ENCODE assay signal across 20 mouse cellular contexts in the genomic region with DNA sequence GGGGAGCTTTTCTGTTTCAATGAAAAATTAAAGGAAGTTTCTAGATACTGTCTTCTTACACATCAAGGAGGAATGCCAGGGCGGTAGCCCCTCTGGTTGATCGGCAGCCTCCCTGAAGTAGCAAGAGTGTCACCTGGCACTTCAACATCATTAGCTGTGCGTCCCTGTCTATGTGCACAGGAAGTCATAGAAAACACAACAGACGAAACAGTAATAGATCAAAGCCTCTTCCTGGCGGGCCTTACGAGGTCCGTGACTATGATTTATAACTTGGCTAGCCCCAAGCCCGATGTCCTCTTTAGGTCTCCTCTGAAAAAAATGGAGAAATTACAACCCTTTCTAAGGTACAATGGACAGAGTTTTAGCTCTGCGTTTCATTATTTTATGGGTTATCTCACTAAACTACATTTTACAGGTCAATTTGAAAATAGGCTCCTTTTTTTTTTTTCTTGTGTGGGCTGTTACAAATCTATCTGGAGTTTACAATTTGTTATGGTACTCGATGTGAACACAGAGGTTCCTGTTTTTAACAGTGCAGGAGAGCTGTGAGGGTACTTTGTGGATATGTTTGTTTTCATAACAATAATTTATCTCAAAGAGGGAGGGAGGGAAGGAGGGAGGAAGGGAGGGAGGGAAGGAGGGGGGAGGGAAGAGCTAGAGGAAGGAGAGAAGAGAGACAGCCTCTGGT. TPM values are rescaled to one million over a fixed set of nuclear protein-coding genes. Genes with fewer than 3 reads are reported as not detected.
A peak's percentile ranks its signal among the peaks of the same experiment; 100 is the strongest.
DNase-seq lines count a peak whose midpoint lies in the region; ATAC-seq lines count a peak whose summit lies in the region.
"Had no signal": no experiment of that assay in that cellular context is flagged by ENCODE, and none has a peak within 500 bp of the region (broad histone marks: within the 10 kb centered on the region; RNA-seq: fewer than 3 reads in every experiment).

No protein-coding gene starts in this region.

- no peaks in the 10 kb centered on the region for H3K36me3 ChIP-seq in macrophage (ENCODE audit: inconsistent target)
- H3K36me3 ChIP-seq: embryonic facial prominence, embryonic 15.5 days; heart, embryonic 12.5 days; hindbrain, embryonic 12.5 days; intestine, embryonic 15.5 days had no signal

- H3K4me3 ChIP-seq in macrophage (ENCODE audit: inconsistent target): no peak overlapping the region
- H3K4me3 ChIP-seq: embryonic facial prominence, embryonic 15.5 days; heart, embryonic 12.5 days; hindbrain, embryonic 12.5 days; intestine, embryonic 15.5 days had no signal

- peak overlapping the region; percentile 12; the same call in 1 of the 2 replicates for H3K27ac ChIP-seq in macrophage
- H3K27ac ChIP-seq: embryonic facial prominence, embryonic 15.5 days; hindbrain, embryonic 12.5 days; intestine, embryonic 15.5 days had no signal

- ATAC-seq in activated CD4-positive, CD25-positive, alpha-beta regulatory T cell, adult 4 months: peak; percentile 63
- ATAC-seq: forebrain, embryonic 16.5 days; hindbrain, embryonic 16.5 days; intestine, embryonic 15.5 days had no signal

- no peaks in the 10 kb centered on the region for H3K79me2 ChIP-seq in macrophage (ENCODE audit: inconsistent target)

- DNase-seq in CD4-positive helper T cell, adult 2 months (ENCODE audit: low read depth, low spot score): peak; percentile 21
- peak; percentile 47 for DNase-seq in CD4-positive, CD25-positive, alpha-beta regulatory T cell, adult 2 months (ENCODE audit: low read depth, low spot score)
- DNase-seq in urinary bladder, postnatal 25 days (ENCODE audit: low spot score): no peak
- no peak for DNase-seq in neural tube, embryonic 10.5 days (ENCODE audit: extremely low spot score, low spot score)
- DNase-seq in spleen, postnatal 10 days (ENCODE audit: low spot score in 2 of 2): no peak
- DNase-seq: adrenal gland, postnatal 10 days; cerebellum, adult 11 months; cerebellum, adult 8-10 months; cerebellum, postnatal 14 days; embryo, embryonic 11 days; gastrocnemius, postnatal 14 days; heart, postnatal 4 days had no signal

- WGBS in macrophage (ENCODE audit: missing documents): 22% methylated on average over 10 of the region's 10 CpGs

RNA-seq across cellular contexts. Expression of a gene that starts 42.7 kb away (rescaled TPM):
- polyA plus RNA-seq in activated CD4-positive, CD25-positive, alpha-beta regulatory T cell, adult 4 months (2017; shearing (Covaris generic)): 1 to 10 TPM; 6.1 to 7.1 TPM
- 10 to 100 TPM in 18 of 26 experiments, 1 to 10 TPM in 8; 4.6 to 31.8 (median 11.9) TPM for total RNA-seq in macrophage (2018; cell fraction: chromatin; rRNA removed)
- 1 to 10 TPM; 3.9 to 9.8 (median 5.3) TPM for total RNA-seq in macrophage (2018; cell fraction: cytosol; rRNA removed)
- total RNA-seq in macrophage (2018; cell fraction: nucleus; rRNA removed): 10 to 100 TPM in 12 of 26 experiments, 1 to 10 TPM in 14; 4.4 to 32.4 (median 9.6) TPM
- 3.8 to 5.3 TPM (median 4.8 TPM) in 3 replicates for polyA plus RNA-seq in macrophage (2018)

Comparison
In these comparisons a context has a peak if more than half of its experiments do, and no peak if none do; other contexts are left out.
1. DNase-seq: peak in CD4-positive helper T cell, adult 2 months (single experiment) and CD4-positive, CD25-positive, alpha-beta regulatory T cell, adult 2 months (single experiment); none in urinary bladder, postnatal 25 days (single experiment), neural tube, embryonic 10.5 days (single experiment) and spleen, postnatal 10 days (0 of 2).